Mouse (Mus musculus): ENCODE data around the gene Agbl2. TPM values are rescaled to one million over a fixed set of nuclear protein-coding genes. Genes with fewer than 3 reads are reported as not detected.

Agbl2 gene
- total RNA-seq, 1 experiment: 0.27 TPM

- no peak for TF ChIP-seq CHD2 (IDR thresholded peaks at IDR 0.05; ENCODE audit: low read depth, low read length)
- TF ChIP-seq MAFK (IDR thresholded peaks at IDR 0.05; ENCODE audit: insufficient read depth, low read depth, low read length): no peak
- TF ChIP-seq ZC3H11A (IDR thresholded peaks at IDR 0.05; ENCODE audit: borderline replicate concordance, low read depth, low read length): no peak
- no peak for TF ChIP-seq ZNF384 (IDR thresholded peaks at IDR 0.05; ENCODE audit: low read depth, low read length)
- no peak for TF ChIP-seq HCFC1 (IDR thresholded peaks at IDR 0.05; ENCODE audit: borderline replicate concordance, insufficient read depth, low read length)
- Histone ChIP-seq H3K27ac (ENCODE audit: insufficient read depth, low read depth, low read length, poor library complexity, severe bottlenecking) (peak overlapping the region; percentile 66; the same call in 1 of the 2 replicates), H3K9me3 (ENCODE audit: control insufficient read depth, insufficient read depth, low read depth, low read length) (no peaks in the 10 kb centered on the region), H3K4me1 (ENCODE audit: control insufficient read depth in 2 of 2, insufficient read depth in 2 of 2, low read length in 2 of 2, poor library complexity in 1 of 2) (peaks cover 4 to 6% of the 10 kb centered on the region in 2 experiments; a peak in 3 of 4 replicates), H3K9ac (ENCODE audit: insufficient read depth, low read depth, low read length, poor library complexity, severe bottlenecking) (peak overlapping the region; percentile 76), H3K4me3 (ENCODE audit: insufficient read depth in 1 of 2, low read depth in 1 of 2, low read length in 2 of 2, poor library complexity in 1 of 2, severe bottlenecking in 1 of 2) (peak overlapping the region; percentile 67 to 90), H3K36me3 (ENCODE audit: control insufficient read depth, insufficient read depth, low read length, poor library complexity, severe bottlenecking) (peaks cover 6% of the 10 kb centered on the region; the same call in 1 of the 2 replicates)
- DNase-seq (ENCODE audit: low read depth, low spot score): no peak
- in situ Hi-C loops (cut with MboI; ENCODE audit: low sequenced_read_pairs in 2 of 2, unreplicated experiment in 2 of 2): no loop called here
These were observed 38.1 kb upstream of the Agbl2 start for GRCm38 (mm10) chr2:90744285-90745052.

GRCm38 (mm10) chr2:90745053-90745678 is 37.4 kb upstream of the Agbl2 start, which contains the start of gene Fnbp4:
Gene Fnbp4, plus strand, starts transcription at chr2:90745370.
- Histone ChIP-seq H3K36me3 (ENCODE audit: control insufficient read depth, insufficient read depth, low read length, poor library complexity, severe bottlenecking) (peaks cover 9% of the 10 kb centered on the region; the same call in 1 of the 2 replicates), H3K9me3 (ENCODE audit: control insufficient read depth, insufficient read depth, low read depth, low read length) (no peaks in the 10 kb centered on the region), H3K27ac (ENCODE audit: insufficient read depth, low read depth, low read length, poor library complexity, severe bottlenecking) (peak within 1 kb of the TSS; percentile 66), H3K9ac (ENCODE audit: insufficient read depth, low read depth, low read length, poor library complexity, severe bottlenecking) (peak within 1 kb of the TSS; percentile 90), H3K4me3 (ENCODE audit: insufficient read depth in 1 of 2, low read depth in 1 of 2, low read length in 2 of 2, poor library complexity in 1 of 2, severe bottlenecking in 1 of 2) (peak within 1 kb of the TSS; percentile 83 to 90), H3K4me1 (ENCODE audit: control insufficient read depth in 2 of 2, insufficient read depth in 2 of 2, low read length in 2 of 2, poor library complexity in 1 of 2) (peaks cover 4 to 6% of the 10 kb centered on the region in 2 experiments; a peak in 3 of 4 replicates)
- peak; percentile 98 for DNase-seq (ENCODE audit: low read depth, low spot score)
- TF ChIP-seq ZC3H11A (IDR thresholded peaks at IDR 0.05; ENCODE audit: borderline replicate concordance, low read depth, low read length) (no peak), HCFC1 (IDR thresholded peaks at IDR 0.05; ENCODE audit: borderline replicate concordance, insufficient read depth, low read length) (no peak), ZNF384 (IDR thresholded peaks at IDR 0.05; ENCODE audit: low read depth, low read length) (no peak), MAFK (IDR thresholded peaks at IDR 0.05; ENCODE audit: insufficient read depth, low read depth, low read length) (no peak), CHD2 (IDR thresholded peaks at IDR 0.05; ENCODE audit: low read depth, low read length) (peak; percentile 74)
- in situ Hi-C loops (cut with MboI; ENCODE audit: low sequenced_read_pairs in 2 of 2, unreplicated experiment in 2 of 2): no loop called here

- Histone ChIP-seq H3K4me3 (ENCODE audit: insufficient read depth in 1 of 2, low read depth in 1 of 2, low read length in 2 of 2, poor library complexity in 1 of 2, severe bottlenecking in 1 of 2) (peak overlapping the region; percentile 83 to 84), H3K9me3 (ENCODE audit: control insufficient read depth, insufficient read depth, low read depth, low read length) (no peaks in the 10 kb centered on the region), H3K4me1 (ENCODE audit: control insufficient read depth in 2 of 2, insufficient read depth in 2 of 2, low read length in 2 of 2, poor library complexity in 1 of 2) (peaks cover 4 to 6% of the 10 kb centered on the region in 2 experiments; a peak in 3 of 4 replicates), H3K9ac (ENCODE audit: insufficient read depth, low read depth, low read length, poor library complexity, severe bottlenecking) (peak overlapping the region; percentile 90), H3K27ac (ENCODE audit: insufficient read depth, low read depth, low read length, poor library complexity, severe bottlenecking) (peak overlapping the region; percentile 52), H3K36me3 (ENCODE audit: control insufficient read depth, insufficient read depth, low read length, poor library complexity, severe bottlenecking) (peaks cover 12% of the 10 kb centered on the region; the same call in 1 of the 2 replicates)
- in situ Hi-C loops (cut with MboI; ENCODE audit: low sequenced_read_pairs in 2 of 2, unreplicated experiment in 2 of 2): no loop called here
- no peak for DNase-seq (ENCODE audit: low read depth, low spot score)
- TF ChIP-seq ZC3H11A (IDR thresholded peaks at IDR 0.05; ENCODE audit: borderline replicate concordance, low read depth, low read length) (no peak), MAFK (IDR thresholded peaks at IDR 0.05; ENCODE audit: insufficient read depth, low read depth, low read length) (no peak), CHD2 (IDR thresholded peaks at IDR 0.05; ENCODE audit: low read depth, low read length) (no peak), ZNF384 (IDR thresholded peaks at IDR 0.05; ENCODE audit: low read depth, low read length) (no peak), HCFC1 (IDR thresholded peaks at IDR 0.05; ENCODE audit: borderline replicate concordance, insufficient read depth, low read length) (no peak)
These were observed 36.6 kb upstream of the Agbl2 start for GRCm38 (mm10) chr2:90745740-90746537.

GRCm38 (mm10) chr2:90746538-90746865 is 36.0 kb upstream of the Agbl2 start:
- in situ Hi-C loops (cut with MboI; ENCODE audit: low sequenced_read_pairs in 2 of 2, unreplicated experiment in 2 of 2): no loop called here
- Histone ChIP-seq H3K27ac (ENCODE audit: insufficient read depth, low read depth, low read length, poor library complexity, severe bottlenecking) (no peak overlapping the region), H3K36me3 (ENCODE audit: control insufficient read depth, insufficient read depth, low read length, poor library complexity, severe bottlenecking) (peaks cover 18% of the 10 kb centered on the region), H3K9me3 (ENCODE audit: control insufficient read depth, insufficient read depth, low read depth, low read length) (no peaks in the 10 kb centered on the region), H3K9ac (ENCODE audit: insufficient read depth, low read depth, low read length, poor library complexity, severe bottlenecking) (peak overlapping the region; percentile 76), H3K4me1 (ENCODE audit: control insufficient read depth in 2 of 2, insufficient read depth in 2 of 2, low read length in 2 of 2, poor library complexity in 1 of 2) (peaks cover 4 to 6% of the 10 kb centered on the region in 2 experiments; a peak in 3 of 4 replicates), H3K4me3 (ENCODE audit: insufficient read depth in 1 of 2, low read depth in 1 of 2, low read length in 2 of 2, poor library complexity in 1 of 2, severe bottlenecking in 1 of 2) (peak overlapping the region; percentile 83 to 84)
- no peak for TF ChIP-seq HCFC1 (IDR thresholded peaks at IDR 0.05; ENCODE audit: borderline replicate concordance, insufficient read depth, low read length)
- TF ChIP-seq CHD2 (IDR thresholded peaks at IDR 0.05; ENCODE audit: low read depth, low read length): no peak
- TF ChIP-seq ZNF384 (IDR thresholded peaks at IDR 0.05; ENCODE audit: low read depth, low read length): no peak
- no peak for TF ChIP-seq ZC3H11A (IDR thresholded peaks at IDR 0.05; ENCODE audit: borderline replicate concordance, low read depth, low read length)
- no peak for TF ChIP-seq MAFK (IDR thresholded peaks at IDR 0.05; ENCODE audit: insufficient read depth, low read depth, low read length)
- no peak for DNase-seq (ENCODE audit: low read depth, low spot score)

All from ES-E14 (cell line).